Mouse (Mus musculus) G1E (cell line): ENCODE measurements around the gene Jarid2. TPM values are rescaled to one million over a fixed set of nuclear protein-coding genes. Genes with fewer than 3 reads are reported as not detected.

Source experiments
- ATAC-seq: 2 replicates; pipeline ENCODE4 v1.8.0; 2016; ENCODE audit warnings: mild to moderate bottlenecking; ENCODE audit not compliant: insufficient number of reproducible peaks, poor library complexity, low FRiP score, severe bottlenecking; ENCODE audit errors: extremely low read depth
- DNase-seq: peaks from one replicate; pipeline ENCODE4 v3.0.0; 2012; ENCODE audit warnings: low spot score
- H3K27me3 ChIP-seq: 2 replicates; pipeline ENCODE4 v1.6.1; 2012; ENCODE audit warnings: mild to moderate bottlenecking, low read length, inconsistent platforms; ENCODE audit not compliant: insufficient read depth
- H3K36me3 ChIP-seq: replicated peaks from 2 replicates; pipeline ENCODE3; 2012; ENCODE audit warnings: mild to moderate bottlenecking, inconsistent platforms
- H3K4me1 ChIP-seq: 2 replicates; pipeline ENCODE4 v1.6.1; 2012; ENCODE audit warnings: low read depth, low read length, inconsistent platforms, mixed read lengths; ENCODE audit not compliant: insufficient read depth
- H3K4me3 ChIP-seq: 2 replicates; pipeline ENCODE4 v1.5.1; 2012; ENCODE audit warnings: low read depth, mild to moderate bottlenecking, inconsistent platforms, low read length, moderate library complexity, mixed read lengths
- H3K9me3 ChIP-seq: replicated peaks from 2 replicates; pipeline ENCODE4 v1.6.1; 2012; ENCODE audit warnings: inconsistent platforms
- CTCF ChIP-seq: IDR thresholded peaks from 2 replicates; pipeline ENCODE4 v1.5.1; 2012; ENCODE audit warnings: low read depth, low read length, inconsistent platforms, mixed read lengths
- GATA1 ChIP-seq: IDR thresholded peaks from 2 replicates; pipeline ENCODE4 v1.6.1; 2012; ENCODE audit warnings: borderline replicate concordance, low read length, inconsistent platforms, mixed read lengths
- GATA2 ChIP-seq: IDR thresholded peaks from 2 replicates; pipeline ENCODE4 v1.6.1; 2012; ENCODE audit warnings: low read depth, low read length, inconsistent platforms, borderline replicate concordance
- POLR2AphosphoS5 ChIP-seq: IDR thresholded peaks from 2 replicates; pipeline ENCODE4 v1.6.1; 2012; ENCODE audit warnings: low read depth, low read length, inconsistent platforms; ENCODE audit not compliant: insufficient replicate concordance
- TAL1 ChIP-seq: conservative IDR thresholded peaks from 2 replicates; pipeline ENCODE4 v1.6.1; 2012; ENCODE audit warnings: low read depth, low read length, inconsistent platforms, mixed read lengths
- polyA plus RNA-seq: library from polyadenylated mRNA; stranded (reverse); fragments of >175 nt; gene quantifications from 2 replicates; pipeline ENCODE4 v1.2.3, GENCODE M21; 2012
- total RNA-seq, 2 experiments: library from RNA; stranded (forward) in 1 of 2; stranded (reverse) in 1 of 2; fragments of 200-1000 nt in 1 of 2; fragments of >200 nt in 1 of 2; fragmentation: Nextera tagmentation in 1 of 2; gene quantifications; 2 replicates each; pipeline ENCODE4 v1.2.3; 2014 to 2017

Jarid2 gene
- total and polyA plus RNA-seq, 3 experiments, result 29.9 to 93.6 (median 42.3) TPM

GRCm38 (mm10) chr13:44953546-44954231 is 224.4 kb downstream of the Jarid2 start:
- ATAC-seq (no peak), DNase-seq (no peak)
- Histone ChIP-seq H3K4me1 (peaks cover 3% of the 10 kb centered on the region; the same call in 1 of the 2 replicates), H3K36me3 (peaks cover 23% of the 10 kb centered on the region), H3K9me3 (no peaks in the 10 kb centered on the region), H3K27me3 (no peaks in the 10 kb centered on the region), H3K4me3 (no peak overlapping the region)
- no peak for TF ChIP-seq CTCF

- no peaks in the 10 kb centered on the region for H3K27me3 ChIP-seq
- no peaks in the 10 kb centered on the region for H3K9me3 ChIP-seq
- ATAC-seq (no peak), DNase-seq (no peak)
- H3K36me3 ChIP-seq, result peaks cover 24% of the 10 kb centered on the region
- H3K4me1 ChIP-seq, result peaks cover 3% of the 10 kb centered on the region; the same call in 1 of the 2 replicates
- no peak for TF ChIP-seq TAL1
- H3K4me3 ChIP-seq, result no peak overlapping the region
Measured at GRCm38 (mm10) chr13:44954232-44954568, 224.9 kb downstream of the Jarid2 start.

- Histone ChIP-seq H3K36me3 (peaks cover 24% of the 10 kb centered on the region), H3K27me3 (no peaks in the 10 kb centered on the region), H3K9me3 (no peaks in the 10 kb centered on the region), H3K4me3 (no peak overlapping the region), H3K4me1 (peaks cover 3% of the 10 kb centered on the region; the same call in 1 of the 2 replicates)
- ATAC-seq, result no peak
- TF ChIP-seq GATA2 (no peak), CTCF (no peak), GATA1 (no peak), POLR2AphosphoS5 (no peak), TAL1 (no peak)
- DNase-seq, result no peak
Measured at GRCm38 (mm10) chr13:44955781-44956180, 226.5 kb downstream of the Jarid2 start.

- Histone ChIP-seq H3K27me3 (no peaks in the 10 kb centered on the region), H3K4me1 (peaks cover 3% of the 10 kb centered on the region; the same call in 1 of the 2 replicates), H3K36me3 (peaks cover 24% of the 10 kb centered on the region), H3K4me3 (no peak overlapping the region), H3K9me3 (no peaks in the 10 kb centered on the region)
- TF ChIP-seq GATA1 (no peak), CTCF (no peak), POLR2AphosphoS5 (no peak), GATA2 (no peak), TAL1 (no peak)
- DNase-seq, result no peak
- no peak for ATAC-seq
Measured at GRCm38 (mm10) chr13:44957049-44957448, 227.8 kb downstream of the Jarid2 start.

- H3K36me3 ChIP-seq, result peaks cover 24% of the 10 kb centered on the region
- H3K27me3 ChIP-seq, result no peaks in the 10 kb centered on the region
- H3K9me3 ChIP-seq, result no peaks in the 10 kb centered on the region
- H3K4me1 ChIP-seq, result no peaks in the 10 kb centered on the region
- DNase-seq (no peak), ATAC-seq (no peak)
- H3K4me3 ChIP-seq, result no peak overlapping the region
- TF ChIP-seq TAL1 (no peak), POLR2AphosphoS5 (no peak), GATA2 (no peak), CTCF (no peak), GATA1 (no peak)
Measured at GRCm38 (mm10) chr13:44960542-44961291, 231.4 kb downstream of the Jarid2 start.
